Mouse (Mus musculus): Measurements from ENCODE around the gene Nsa2.

Gene Nsa2

DNA sequence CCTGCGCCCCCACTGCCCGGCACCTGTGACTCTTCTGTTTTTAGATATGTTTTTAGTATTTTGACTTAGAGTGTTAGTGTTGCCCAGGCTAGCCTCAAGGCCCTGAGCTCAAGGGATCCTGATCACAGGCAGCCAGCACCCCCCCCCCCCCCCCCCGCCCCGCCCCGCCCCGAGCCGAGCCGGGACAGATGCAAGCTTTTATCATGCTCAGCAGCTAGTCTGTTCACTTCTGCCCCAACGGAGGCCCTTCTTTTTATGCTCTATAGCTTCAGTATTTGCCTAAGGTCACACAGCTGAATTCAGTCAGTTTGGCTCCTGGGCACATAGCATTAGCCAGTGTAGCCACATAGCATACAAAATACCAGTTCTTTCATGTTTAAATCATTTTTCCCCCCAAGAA, 51.4 kb downstream of the Nsa2 start:
- no peak for DNase-seq (ENCODE audit: low spot score)

DNA sequence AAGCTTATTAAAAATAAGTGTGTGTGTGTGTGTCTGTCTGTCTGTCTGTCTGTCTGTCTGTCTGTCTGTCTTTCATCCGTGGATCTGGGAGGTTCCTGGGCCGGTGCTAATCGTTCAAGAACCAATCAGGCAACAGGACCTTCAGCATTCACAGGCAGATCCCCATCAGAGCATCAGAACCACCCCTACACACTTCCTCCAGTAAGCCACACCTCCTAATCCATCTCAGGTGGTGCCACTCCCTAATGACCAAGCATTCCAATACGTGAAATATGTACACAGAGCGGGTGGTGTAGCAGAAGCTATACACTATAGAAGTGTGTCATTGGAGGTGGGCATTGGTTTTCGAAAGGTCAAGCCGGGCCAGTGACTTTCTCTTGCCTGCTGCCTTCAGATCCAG, 55.3 kb downstream of the Nsa2 start:
- no peak for DNase-seq (ENCODE audit: low spot score)

DNA sequence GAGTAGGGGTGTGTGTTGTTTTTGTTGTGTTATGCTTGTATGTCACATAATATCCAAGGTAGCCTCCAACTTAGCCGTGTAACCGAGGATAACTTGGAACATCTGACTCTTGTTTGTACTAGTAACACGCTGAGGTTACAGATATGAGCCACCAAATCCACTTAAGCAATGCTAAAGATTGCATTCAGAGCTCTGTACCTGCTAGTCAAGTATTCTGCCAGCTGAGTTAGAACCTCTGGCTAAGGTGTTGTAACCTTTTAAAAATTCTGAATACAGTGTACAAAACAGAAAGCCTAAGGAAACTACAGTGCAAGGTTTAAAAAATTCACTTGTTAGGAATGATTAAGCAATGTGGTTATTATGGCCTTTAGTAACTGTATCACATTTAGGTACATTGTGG, 57.1 kb downstream of the Nsa2 start:
- no peak for DNase-seq (ENCODE audit: low spot score)

DNA sequence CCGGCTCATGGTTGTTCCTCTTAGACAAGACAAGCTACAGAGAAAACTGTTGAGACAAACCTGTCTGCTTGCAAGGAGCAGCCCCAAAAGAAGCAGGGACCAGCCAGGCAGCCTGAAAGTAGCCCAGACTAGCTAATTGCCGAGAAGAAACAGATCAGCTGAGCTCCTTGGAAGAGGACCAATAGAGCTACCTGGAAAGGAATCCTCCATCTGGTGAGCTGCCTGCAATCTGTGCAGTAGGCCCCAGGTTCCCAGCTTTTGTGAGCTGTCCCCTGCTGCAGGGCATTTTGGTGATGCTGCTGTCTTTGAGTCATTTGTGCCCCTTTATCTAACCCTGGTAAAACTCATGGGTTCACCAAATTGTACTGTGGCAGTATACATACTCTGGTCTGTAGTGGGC, 57.5 kb downstream of the Nsa2 start:
- no peak for DNase-seq (ENCODE audit: low spot score)

Measured in T-cell, adult 2 months (primary cell).